Mouse (Mus musculus): ENCODE measurements at regions not wholly inside any gene's neighbourhood (a gene's known extent, or its start where the extent isn't known, plus 50 kb on each side); places are given as distances from the start of the nearest gene placed in this dataset.

- no peak for DNase-seq (ENCODE audit: low read depth, low spot score)
Measured at GRCm38 (mm10) chr17:68120230-68120629, 116.3 kb upstream of the Arhgap28 start.

GRCm38 (mm10) chr17:68120744-68121143 is 116.8 kb upstream of the Arhgap28 start:
- DNase-seq (ENCODE audit: low read depth, low spot score), result no peak

DNA sequence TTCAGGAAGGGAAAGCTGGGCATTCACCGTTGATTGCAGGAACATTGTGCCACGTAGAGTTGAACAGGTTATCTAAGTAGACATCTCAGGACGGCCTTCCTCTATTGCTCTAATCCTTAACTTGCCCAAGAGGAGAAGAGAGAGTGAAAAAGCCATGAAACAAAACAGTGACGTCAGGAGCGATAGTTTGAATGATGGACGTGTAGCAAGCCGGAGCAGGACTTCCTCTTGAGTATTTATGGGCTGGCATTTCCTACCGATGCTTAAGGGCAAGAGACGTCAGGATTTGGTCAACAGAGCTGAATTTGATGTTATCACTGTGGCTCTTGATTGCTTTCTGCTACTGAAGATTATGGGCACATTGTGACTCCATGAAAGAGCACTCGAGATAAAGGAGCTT is 130.5 kb upstream of the Arhgap28 start:
- DNase-seq (ENCODE audit: low read depth, low spot score), result no peak

DNA sequence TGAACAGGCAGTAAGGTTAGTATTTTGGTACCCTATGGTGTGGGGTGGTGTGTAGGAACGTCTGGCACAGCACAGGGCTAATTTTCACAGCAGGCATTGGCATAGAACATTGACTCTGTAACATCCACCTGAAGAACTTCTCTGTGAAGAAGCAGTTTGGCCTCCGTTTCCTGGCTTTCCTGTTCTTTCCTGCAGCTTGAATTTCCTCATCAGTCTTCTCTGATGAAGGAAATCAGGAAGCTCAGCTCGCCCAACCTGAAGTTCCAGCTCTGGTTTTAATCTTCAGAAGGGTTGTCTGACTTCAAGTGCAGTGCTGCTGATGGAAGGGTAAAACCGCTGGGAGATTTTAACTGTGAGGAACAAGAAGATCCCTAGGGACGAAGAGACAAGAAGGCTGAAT is 131.5 kb upstream of the Arhgap28 start:
- DNase-seq (ENCODE audit: low read depth, low spot score), result no peak

- no peak for DNase-seq (ENCODE audit: low read depth, low spot score)
Measured at GRCm38 (mm10) chr17:68143307-68143706, 130.3 kb upstream of the L3mbtl4 start.

DNA sequence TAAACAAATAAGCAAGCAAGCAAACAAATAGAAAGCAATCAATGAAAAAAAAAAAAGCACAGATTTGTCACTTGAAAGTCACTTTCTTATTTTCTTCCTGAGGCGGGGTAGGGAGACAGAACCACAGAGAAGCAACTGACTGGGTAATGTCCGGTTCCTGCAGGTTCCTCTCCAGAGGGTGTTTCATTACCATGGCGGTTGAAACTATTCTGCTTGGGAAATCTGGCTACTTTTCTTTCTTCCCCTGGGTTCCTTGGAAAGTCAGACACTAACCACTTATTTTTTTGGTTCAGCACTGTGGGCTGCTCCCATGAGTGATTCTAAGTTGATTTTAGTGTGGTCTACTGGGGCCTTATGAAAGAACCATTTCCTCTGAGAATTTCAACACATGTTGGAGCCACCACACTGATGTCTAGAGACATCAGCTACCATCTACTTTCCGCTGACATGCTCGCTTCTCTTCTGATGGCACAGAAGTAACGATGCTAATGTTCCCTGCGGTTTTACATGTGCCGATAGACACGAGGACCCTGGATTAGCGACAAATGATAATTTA is 124.3 kb upstream of the L3mbtl4 start:
- no peak for DNase-seq (ENCODE audit: low read depth, low spot score)

DNA sequence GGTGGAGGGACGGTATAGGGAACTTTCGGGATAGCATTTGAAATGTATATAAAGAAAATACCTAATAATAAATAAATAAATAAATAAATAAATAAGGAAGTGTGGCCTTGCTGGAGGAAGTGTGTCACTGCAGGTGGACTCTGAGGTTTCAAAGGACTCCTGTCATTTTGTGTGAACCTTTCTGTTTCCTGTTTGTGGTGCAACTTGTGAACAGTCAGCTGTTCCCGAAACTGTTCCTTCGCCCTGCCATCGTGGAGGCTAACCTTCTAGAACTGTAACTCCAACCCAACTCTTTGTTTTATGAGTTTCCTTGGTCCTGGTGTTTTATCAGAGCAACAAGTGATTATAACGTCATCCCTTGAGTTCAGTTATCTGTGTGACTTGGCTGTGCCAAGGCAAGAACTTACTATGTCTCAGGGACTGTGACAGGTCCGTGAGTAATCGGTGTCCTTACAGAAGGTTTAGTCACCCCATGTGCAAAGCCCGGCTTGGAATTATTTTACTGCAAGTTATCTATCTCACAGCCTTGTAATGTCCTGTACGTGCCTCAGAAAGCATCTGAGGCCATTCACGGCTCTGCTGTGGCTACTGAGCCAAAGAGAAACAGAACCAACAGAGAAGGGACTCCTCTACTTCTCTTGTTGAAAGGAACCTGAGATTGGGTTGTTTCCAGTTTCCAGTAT is 121.0 kb upstream of the L3mbtl4 start:
- no peak for DNase-seq (ENCODE audit: low read depth, low spot score)

- DNase-seq (ENCODE audit: low read depth, low spot score), result no peak
Measured at GRCm38 (mm10) chr17:68154879-68155278, 118.7 kb upstream of the L3mbtl4 start.

GRCm38 (mm10) chr17:68158172-68158651 is 115.4 kb upstream of the L3mbtl4 start:
- DNase-seq (ENCODE audit: low read depth, low spot score), result peak; percentile 43

- no peak for DNase-seq (ENCODE audit: low read depth, low spot score)
Measured at GRCm38 (mm10) chr17:68161107-68161506, 112.5 kb upstream of the L3mbtl4 start.

DNA sequence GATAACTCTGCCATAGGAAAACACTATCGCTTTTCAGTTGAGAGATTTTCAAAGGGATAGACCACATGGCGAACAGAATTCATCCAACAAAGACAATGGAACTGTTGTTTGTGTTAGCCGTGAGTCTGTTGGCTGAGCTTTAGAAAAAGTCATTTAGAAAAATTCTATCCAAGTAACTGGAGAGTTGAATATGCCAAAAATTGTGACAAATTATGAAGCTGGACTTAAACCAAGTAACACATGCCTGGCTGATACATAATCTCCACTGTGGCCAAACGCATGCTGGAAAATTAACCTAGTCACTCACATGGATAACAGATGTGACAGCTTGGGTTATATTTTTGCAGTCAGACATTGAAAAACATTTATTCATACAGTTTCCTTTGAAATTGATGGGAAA is 110.1 kb upstream of the L3mbtl4 start:
- peak; percentile 59 for DNase-seq (ENCODE audit: low read depth, low spot score)

GRCm38 (mm10) chr17:68164666-68165065 is 108.9 kb upstream of the L3mbtl4 start:
- no peak for DNase-seq (ENCODE audit: low read depth, low spot score)

DNA sequence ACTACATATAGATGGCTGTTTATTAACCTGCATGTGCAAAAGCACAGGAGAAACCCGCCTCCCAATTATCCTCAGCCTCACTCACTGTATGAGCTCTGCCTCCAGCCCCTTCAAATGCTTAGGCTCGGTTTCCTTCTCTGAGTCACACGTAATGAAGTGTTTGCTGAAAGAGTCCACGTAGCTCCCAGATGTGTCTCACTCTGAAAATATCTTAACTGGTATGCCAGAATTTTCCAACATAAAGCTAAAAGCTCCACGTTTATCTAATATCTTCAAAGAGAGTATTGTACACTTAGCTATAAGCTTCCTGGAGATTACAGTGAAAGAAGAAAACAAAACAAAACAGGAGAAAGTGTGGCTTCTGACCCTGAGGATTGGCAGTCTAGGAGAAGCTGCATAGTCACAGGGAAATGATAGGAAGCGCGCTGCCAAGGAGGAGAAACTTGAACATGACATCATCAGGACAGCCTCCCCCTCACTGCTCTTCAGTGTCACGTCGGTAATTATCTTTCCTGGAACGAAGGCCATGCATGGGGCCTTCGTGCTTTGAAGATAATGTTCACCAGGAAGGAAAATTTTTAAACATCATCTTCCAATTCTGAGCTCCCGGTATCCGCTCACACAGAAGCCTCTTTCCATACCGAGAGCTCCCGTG is 108.3 kb upstream of the L3mbtl4 start:
- peak; percentile 44 for DNase-seq (ENCODE audit: low read depth, low spot score)

DNA sequence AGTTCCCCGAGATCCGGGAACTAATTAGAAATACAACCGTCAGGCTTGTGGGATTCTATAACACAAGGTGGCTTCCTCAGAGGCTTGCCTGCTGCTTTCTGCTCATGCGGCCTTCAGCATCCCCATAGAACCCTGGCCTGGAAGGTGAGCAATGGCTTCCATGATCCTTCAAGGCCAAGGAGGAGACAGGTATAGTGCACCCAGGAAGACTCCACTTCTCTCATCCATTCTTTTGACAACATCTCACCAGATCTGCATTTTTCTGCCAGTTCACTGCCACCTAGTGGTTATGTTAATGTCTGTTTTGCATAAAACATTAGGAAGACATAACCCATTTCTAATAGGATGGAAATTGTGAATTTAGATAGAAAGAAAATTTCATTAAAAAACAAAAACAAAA is 107.2 kb upstream of the L3mbtl4 start:
- DNase-seq (ENCODE audit: low read depth, low spot score), result no peak

DNA sequence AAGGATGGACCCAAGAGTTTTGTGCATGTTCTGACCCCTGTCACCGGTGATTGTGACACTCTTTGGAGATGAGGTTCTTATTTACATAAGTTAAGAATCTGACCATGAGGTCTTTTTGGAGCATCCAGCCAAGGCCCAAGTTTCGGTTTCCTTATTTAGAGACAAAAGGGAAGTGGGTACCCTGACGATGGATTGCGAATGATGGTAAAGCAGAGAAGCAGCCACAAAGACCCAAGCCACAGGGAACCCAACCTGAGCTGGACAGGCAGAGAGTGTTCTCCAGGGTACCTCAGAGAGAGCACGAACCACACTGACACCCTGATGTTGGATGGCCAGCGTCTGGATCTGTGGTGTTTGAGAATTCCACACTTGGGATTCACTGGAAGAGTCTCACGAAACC is 100.8 kb upstream of the L3mbtl4 start:
- no peak for DNase-seq (ENCODE audit: low read depth, low spot score)

DNA sequence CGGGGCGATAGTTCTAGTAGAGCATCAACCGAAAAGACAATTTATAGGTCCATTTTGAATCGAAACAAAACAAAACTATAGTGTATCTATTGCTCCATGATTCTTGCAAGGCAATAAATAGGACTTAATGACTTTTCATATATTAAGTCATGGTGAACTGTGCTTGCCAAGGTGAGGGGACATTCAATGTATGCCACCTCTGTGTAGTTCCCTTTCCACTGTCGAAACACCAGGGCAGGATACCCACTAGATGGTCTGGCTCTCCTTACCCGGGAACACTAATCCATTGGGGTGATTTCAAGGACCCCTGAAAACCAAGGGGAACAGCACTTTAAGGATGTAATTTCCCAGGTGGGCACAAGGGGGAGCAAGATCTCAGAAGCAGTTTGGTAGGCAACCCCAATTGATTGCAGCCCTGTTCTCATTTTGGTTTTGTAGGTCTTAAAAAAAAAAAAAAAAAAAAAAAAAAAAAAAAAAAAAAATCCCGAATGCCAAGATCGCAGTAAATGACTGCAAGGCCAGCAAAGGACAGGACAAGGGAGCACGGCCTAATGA is 96.9 kb upstream of the L3mbtl4 start:
- DNase-seq (ENCODE audit: low read depth, low spot score), result peak; percentile 27

DNA sequence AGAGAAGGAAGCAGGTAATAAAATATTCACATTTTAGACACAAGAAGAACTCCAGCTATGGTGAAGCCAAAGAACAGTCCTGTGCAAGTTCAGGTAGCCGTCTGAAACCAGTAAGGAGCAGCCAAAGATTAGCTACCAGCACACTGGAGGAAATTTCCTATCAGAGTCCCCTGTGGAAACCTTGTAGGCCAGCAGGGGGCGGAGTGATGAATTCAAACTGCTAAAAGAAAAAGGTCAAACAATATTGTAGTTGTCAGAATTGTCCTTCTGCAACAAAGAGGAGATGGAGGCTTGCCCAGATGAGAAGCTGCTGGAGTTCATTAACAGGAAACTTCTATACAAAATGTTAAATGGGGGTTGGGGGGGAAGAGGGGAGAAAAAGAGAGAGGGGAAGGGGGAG is 95.8 kb upstream of the L3mbtl4 start:
- no peak for DNase-seq (ENCODE audit: low read depth, low spot score)

- no peak for DNase-seq (ENCODE audit: low read depth, low spot score)
Measured at GRCm38 (mm10) chr17:68185385-68185784, 88.2 kb upstream of the L3mbtl4 start.

GRCm38 (mm10) chr17:68189888-68190287 is 83.7 kb upstream of the L3mbtl4 start:
- DNase-seq (ENCODE audit: low read depth, low spot score), result no peak

DNA sequence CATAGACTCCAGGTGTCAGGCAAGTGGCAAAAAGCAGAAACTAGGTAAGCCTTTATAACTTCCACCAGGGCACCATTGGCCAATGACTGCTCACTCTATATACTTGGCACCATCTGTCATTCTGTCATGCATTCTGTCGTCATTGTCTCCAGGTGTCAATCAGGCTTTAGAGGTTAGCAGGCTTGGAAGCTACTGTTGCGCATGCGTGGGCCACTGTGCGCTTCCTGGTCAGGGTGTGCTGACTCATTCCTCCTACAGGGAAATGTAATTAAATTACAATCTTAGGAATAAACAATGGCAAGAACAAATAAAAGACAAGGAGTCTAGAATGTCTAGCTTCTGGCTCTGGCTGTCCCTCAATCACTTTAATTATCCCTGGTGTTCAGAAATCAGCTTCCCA is 68.1 kb upstream of the L3mbtl4 start:
- no peak for DNase-seq (ENCODE audit: low read depth, low spot score)

GRCm38 (mm10) chr17:68208837-68209236 is 64.8 kb upstream of the L3mbtl4 start:
- DNase-seq (ENCODE audit: low read depth, low spot score), result no peak

- peak; percentile 12 for DNase-seq (ENCODE audit: low read depth, low spot score)
Measured at GRCm38 (mm10) chr17:68210313-68211254, 63.0 kb upstream of the L3mbtl4 start.
